Mouse (Mus musculus) central nervous system, embryonic 11.5 days (tissue): ENCODE results near the gene Gbp10. TPM values are rescaled to one million over a fixed set of nuclear protein-coding genes. Genes with fewer than 3 reads are reported as not detected.

Source experiments
- polyA plus RNA-seq: library from polyadenylated mRNA; depleted of rRNA; stranded (reverse); fragments of >200 nt; gene quantifications from 2 replicates; pipeline ENCODE4 v1.2.3, GENCODE M21; 2012; rRNA removed

The Gbp10 gene
- 0.22 TPM in 1 of 2 replicates, not detected in the other for polyA plus RNA-seq

DNA sequence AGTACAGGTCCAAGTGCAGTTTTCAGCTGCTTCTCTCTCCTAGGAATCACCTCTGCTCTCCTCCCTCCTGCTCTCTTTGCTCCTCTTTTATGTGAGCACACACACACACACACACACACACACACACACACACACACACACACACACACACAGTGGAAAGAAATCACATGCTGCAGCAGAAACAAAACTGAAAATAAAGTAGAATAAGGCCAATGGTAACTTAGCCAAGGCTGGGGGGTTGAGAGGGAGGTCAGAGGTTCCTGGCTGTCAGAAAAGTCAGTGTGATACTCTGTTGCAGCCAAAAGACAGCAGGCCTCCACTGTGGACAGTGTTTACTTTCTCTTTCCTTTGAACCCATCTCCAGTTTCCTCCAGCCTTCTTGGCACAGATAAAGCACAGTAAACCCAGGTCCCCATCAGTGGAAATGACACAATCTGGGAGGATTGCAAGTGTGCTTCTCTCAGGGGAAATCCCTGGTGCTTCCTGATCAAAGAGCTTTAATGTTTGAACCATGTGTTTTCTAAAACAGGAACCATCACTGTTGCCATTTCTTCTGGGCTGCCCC, at the start of gene Gbp10:
TSS of gene Gbp10 (minus strand) at position 51 of the 565 bp plus-strand sequence.

Other genes with a start within 250 kb of the Gbp10 start
- 1.1 and 1.2 TPM in 2 replicates for gene Gbp9, start 100.0 kb downstream of the Gbp10 start, polyA plus RNA-seq
- 0.62 and 0.70 TPM in 2 replicates for gene Gbp8, start 100.0 kb downstream of the Gbp10 start, polyA plus RNA-seq
- gene Gbp4, start 99.9 kb downstream of the Gbp10 start, polyA plus RNA-seq, result 0.32 and 0.38 TPM in 2 replicates
- 0.06 and 0.10 TPM in 2 replicates for gene Gm43302, start 54.2 kb upstream of the Gbp10 start, polyA plus RNA-seq
- gene Gbp6, start 54.2 kb upstream of the Gbp10 start, polyA plus RNA-seq, result 0.35 and 0.37 TPM in 2 replicates
- gene Lrrc8b, start 176.2 kb upstream of the Gbp10 start, polyA plus RNA-seq, result 7.6 and 10.3 TPM in 2 replicates